Mouse (Mus musculus) T-helper 1 cell (primary cell): ENCODE data around the gene Slit3.

ENCODE experiments used
- in situ Hi-C: fragments of 300-600 bp; cut with MboI, MseI; formaldehyde crosslinking; loops from one replicate; pipeline ENCODE4 v1.15.1; 2025; ENCODE audit warnings: high pct_unique_total_duplicates

Slit3 gene

DNA sequence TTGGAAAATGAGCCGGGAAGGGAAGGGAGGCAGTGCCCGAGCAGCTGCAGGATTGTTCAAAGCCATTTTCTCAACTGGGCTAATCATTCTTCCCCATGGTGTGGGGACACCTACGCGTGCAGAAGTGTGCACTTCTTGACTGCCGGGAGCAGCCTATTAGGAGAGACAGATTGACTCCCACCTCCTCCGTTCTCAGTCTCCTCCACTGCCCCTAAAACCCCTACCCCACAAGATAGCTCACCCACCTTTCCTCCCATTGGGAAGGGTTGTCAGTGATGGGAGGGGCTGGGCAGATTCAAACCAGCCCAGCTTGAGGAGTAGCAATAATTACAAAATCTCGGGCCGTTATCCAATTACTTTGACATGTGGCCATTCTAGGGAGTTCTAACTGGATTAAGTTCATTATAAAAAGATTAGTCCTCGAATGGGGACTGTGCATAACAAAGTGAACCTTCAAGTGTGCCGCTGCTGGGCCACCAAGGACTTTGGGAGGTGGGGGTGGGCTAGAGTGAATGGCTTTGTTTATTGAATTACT, 333.2 kb downstream of the Slit3 start:
- in situ Hi-C loops: loop anchor here (5.0 kb wide), 1 partner anchor 607 kb away; no protein-coding TSS in a partner anchor

DNA sequence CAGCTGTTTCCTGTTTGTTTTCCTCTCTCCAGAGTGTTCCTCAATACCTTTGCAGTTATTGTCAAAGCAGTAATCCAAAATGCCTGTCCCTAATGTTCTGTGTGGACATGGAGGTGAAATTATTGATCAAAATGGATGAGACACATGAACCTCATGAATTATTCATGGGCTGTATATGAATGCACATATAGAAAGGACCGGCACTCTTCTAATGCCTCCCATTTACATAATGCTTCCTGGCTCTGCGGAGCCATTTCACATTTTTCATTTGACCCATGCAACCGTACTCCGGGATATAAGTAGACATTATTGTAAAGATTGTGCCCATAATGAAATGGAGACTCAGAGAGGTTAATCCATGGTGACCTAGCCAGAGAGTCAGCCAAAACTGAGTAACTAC, 333.8 kb downstream of the Slit3 start:
- in situ Hi-C loops: loop anchor here (5.0 kb wide), 1 partner anchor 607 kb away; no protein-coding TSS in a partner anchor

DNA sequence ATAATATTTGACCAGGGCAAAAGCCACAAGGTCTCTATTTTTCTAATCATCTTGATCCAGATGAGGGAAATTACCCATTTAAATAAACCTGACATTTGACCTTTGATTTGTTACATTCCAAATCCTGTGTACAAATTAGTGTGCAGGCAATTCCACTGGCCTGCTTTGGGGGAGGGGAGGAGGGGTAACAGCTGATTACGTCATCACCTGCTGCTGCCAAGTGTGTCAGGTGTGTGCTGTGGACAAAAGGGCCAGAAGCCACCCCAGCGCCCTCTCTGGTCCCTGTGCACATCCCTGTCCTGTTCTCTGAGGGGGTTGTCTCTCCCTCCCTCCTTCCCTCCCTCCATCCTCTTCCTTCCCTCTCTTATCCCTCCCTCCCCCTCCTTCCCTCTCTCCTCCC, 337.0 kb downstream of the Slit3 start:
- in situ Hi-C loops: no loop called here

DNA sequence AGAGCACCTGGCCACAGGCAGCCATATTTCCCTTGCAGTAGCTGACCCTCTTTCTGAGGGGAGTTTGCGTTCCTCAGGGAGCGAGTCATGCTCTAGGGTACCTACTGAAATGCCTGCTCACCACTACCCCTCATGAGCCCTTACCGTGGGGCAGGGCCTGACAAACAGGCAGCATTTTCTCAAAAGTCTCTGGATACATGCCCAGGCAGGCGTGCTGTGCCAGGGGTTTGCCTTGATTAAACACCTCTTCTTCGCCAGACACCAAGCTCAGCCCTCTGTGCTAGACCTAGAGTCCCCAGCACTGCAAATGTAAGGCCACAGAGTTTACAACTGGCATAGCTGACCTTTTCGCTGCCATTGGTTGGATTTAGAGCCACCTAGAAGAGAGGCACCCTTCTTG, 345.7 kb downstream of the Slit3 start:
- in situ Hi-C loops: no loop called here

DNA sequence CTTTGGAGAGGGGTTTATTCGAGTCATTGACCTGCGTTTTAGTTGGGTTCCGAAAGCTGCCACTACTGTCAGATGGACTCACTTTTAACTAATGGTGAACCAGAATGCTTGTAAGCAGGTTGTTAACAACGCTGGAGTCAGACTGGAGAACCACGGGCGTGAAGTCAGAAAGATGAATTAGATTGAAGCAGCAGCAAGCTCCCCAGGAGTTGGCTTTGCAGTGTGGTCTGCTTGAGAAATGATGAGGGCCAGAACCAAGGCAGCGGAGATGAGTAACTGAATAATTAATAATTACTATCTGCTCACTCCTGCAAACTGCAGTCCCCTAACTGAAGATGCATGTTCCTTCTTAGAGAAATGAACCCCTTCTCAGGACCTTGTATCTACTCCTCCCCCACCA, 347.8 kb downstream of the Slit3 start:
- in situ Hi-C loops: no loop called here

DNA sequence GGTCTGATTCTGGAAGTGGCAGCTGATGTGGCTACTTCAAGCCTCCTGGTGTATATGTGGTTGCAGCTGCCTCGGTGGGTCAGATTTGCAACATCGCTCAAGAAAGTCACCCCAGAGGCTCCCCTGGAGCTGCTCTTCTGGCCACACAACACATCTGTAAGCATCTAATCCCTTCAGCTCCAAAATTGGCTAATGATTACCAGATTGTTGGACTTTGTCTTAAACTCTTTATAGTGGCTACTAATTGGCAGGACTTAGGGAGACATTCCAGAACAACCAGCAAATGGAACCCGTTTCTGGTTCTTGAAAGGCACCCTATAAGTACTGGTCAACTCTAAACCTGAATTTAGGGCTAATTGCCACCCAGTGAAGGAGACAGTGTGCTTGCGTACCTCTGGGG, 348.9 kb downstream of the Slit3 start:
- in situ Hi-C loops: no loop called here

DNA sequence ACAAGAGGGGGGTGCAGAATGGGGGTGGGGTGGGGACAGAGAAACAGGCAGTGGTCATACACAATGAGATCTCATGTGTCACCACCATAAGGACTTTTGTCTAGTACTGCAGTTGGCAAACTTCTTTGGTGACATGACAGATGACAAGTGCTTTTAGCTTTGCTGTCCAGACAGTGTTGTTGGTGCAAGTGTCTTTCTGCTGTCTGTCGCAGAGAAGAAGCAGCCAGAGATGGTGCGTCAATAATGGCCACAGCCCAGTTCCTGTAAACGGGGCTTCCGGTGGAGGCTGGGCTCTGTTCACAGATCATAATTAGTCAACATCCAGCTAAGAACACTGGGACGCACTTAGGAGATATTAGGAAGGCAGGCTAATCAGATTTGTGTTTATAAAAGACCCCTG, 349.8 kb downstream of the Slit3 start:
- in situ Hi-C loops: no loop called here

DNA sequence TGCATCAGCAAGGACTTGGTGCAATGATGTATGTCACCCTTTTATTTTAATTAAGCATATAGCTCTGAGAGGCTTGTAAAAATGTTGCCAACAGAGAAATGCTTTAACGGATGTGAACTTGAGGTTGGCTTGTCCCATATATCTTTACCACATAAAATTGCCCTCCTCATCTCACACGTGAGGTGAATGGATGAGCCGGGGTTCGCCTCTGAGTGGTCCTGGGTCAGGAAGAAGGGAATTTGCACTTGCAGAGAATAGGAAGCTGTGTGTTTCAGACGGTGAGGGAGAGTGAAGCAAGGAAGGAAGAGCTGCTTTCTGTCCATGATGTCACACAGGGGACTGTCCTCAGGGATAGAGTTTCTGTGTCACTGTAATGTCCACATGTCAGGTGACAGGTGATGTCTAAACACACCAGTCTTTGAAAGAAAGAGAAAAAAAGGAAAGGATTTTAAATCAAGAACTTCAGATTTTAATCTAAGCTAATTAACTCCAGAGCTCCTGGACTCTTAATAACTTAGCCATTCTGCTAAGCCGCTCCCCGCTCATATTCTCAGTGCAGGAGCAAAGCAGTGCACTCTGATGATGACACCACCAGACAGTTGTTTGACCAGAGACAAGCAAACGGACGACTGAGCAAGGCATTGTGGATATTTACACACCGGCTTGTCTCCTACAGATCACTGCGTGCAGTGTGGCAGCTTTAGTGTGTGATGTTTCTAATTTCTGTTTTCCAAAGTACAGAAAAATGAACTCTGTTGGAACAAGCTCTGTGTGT, 352.0 kb downstream of the Slit3 start:
- in situ Hi-C loops: no loop called here

DNA sequence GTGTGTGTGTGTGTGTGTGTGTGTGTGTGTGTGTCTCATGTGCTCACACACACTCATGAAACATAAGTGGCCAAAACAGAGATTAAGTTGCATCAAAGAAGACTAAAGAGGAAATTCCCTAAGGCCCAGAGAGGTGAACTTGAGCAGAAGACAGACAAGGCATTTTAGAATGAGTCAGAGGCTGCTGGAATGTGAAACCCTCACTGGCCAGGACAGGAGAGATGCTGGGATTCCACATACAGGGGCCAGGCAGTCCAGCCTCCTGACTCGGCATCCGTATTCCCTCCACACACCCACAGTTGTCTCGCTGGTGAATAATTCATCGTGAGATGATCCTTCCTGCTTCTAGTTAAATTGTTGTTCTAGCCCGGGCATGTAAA, 352.6 kb downstream of the Slit3 start:
- in situ Hi-C loops: no loop called here

DNA sequence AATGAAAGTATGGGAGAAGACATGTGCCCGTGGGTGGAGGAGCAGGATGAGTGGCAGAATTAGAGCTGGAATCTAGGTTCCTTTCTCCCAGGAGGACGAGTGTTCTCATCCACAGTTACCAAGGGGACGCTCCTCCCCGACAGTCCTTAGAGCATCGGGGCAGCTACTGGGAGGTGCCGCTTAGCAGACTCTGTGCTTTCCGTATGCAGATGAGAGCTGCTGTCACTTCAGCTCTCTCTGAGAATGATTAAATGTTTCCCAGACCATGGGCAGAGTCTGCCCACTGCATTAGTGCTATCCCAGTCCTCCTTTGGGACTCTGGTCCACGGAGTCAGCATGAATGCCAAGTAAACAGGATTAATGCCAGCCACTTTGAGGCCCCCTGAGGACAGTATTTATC, 359.1 kb downstream of the Slit3 start:
- in situ Hi-C loops: no loop called here

DNA sequence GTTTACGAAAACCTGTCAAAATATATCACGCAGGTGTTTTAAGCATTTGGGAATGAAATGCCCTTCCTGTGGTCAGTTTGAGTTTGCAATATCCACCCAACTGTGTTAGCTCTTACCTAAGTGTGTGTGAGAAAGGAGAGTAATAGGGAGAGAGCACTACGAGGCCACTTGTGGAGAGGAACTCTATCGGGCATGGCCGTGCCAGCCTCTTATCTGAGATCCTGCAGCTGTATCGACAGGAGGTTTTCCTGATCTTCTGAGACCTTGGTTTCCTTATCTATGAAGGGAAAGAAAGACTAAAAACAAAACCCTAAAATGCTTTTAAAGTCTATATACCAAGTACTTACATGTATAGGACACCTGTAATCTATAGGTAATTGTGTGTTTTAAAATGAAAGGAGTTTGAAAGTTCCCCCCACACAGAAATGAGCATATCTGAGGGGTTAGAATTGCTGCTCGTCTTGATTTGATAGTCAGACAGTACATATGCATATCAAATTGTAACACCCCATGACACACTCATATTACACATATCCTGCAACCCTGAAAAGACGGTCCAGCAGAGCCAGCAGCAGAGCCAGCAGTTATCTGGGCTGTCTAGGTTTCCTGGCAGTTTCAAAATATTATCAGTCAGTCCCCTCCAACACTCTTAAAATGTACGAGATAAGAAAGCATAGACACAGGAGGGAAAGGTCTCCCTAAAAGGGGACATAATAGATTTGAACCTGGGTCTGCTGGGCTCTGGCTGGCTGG, 360.8 kb downstream of the Slit3 start:
- in situ Hi-C loops: no loop called here

DNA sequence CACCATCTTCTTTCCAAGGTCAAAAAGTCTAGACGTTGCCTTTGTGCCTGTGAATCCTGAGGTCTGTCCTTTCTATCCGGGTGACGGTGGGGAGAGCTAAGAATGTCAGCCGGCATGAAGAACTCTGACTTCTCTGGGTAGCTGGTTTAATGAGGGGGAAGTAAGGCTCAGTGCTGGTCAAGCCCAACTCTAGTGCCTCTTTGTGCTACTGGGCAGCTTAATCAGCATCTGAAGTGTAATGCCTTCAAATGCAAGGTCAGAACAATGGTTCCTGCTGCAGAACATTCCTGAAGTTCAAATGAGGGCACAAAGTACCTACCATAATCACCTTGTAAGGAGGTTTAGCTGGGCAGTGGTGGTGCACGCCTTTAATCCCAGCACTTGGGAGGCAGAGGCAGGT, 366.9 kb downstream of the Slit3 start:
- in situ Hi-C loops: no loop called here

DNA sequence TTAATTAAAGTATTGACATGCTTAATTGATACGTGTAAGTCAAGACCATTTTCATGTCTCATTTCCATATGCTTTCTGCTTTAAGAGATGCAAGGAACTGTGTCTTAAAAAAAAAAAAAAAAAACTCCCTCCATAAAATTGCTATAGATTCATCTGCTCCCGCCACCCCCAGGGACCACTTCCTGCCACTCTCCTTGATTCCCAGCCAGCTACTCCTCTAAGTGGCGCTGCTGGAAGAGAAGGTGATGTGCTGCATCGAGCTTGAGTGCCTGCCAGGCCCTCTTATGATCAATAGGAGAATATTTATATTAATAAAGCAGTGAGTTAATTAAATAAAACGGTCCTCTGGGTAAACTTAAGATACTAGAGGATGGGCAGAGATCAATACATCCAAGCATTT, 370.7 kb downstream of the Slit3 start:
- in situ Hi-C loops: no loop called here

DNA sequence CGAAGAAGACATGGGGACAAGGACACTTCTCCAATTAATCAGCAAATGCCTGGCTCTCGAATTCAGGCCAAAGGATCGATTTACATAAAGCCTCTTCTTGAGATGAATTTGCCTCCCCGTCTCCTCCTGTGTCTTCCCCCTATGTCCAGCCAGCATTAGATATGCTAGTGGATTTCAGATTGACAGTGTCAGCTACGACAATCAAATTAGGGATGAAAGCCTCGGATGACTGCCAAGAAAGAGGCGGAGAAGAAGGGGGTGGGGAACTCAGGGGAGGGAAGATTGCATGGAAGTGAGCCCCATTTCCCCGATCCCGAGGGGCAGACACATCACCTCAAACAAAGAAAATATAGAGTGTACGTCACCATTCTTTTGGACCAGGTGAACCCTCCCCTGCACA, 375.9 kb downstream of the Slit3 start:
- in situ Hi-C loops: no loop called here

DNA sequence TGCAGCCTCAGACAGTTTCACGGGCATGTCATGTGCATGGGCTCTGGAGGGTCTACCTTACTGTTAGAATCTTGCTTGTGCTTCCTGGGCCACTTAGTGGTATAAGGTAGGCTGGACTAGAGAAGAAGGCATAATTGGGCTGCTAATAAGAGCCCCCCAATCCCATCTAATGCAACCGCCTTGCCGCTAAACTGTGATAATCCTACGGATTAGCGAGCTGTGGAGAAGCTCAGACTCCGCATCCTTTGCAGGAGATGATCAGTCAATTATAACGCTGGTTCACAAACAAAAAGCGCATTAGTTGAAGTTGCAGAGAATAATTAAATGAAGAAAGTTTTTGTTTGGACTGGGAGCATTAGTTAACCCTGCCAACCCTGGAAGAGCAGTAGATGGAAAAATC, 376.9 kb downstream of the Slit3 start:
- in situ Hi-C loops: no loop called here

DNA sequence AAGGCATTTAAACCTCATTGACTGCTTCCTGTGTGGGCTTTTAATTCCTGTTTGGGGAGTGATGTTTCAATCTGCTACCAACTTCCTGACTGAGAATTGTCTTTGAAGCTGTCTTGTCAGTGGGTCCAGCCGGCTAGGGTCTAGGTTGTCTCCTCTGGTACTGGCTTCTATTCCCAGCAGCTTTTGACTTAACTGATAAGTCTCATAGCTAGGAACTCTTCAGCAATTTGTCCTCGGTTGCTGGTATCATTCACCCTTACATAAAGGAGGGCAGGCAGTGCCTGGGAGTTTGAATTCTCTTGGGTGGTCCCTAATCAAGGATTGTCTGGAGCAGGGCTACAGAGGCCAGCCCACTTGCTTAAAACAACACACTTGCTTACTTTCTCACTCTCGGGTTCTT, 381.1 kb downstream of the Slit3 start:
- in situ Hi-C loops: no loop called here

DNA sequence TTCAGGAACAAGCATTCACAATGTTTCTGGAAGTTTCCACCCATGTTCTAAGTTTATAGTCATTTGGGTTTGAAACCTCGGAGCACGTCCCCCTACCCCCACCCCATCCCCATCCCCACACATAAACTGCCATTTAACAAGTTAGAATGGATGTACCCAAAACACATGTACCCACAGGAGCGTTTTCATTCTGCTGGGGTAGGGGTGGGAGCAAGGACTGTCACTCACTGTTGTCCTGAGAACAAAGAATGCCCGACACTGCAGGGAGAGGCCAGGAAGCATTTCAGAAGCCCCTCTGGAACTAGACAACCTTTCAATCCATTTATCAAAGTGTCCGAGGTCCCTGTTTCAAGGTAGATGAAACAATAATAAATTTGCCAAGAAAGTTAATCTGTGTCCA, 383.0 kb downstream of the Slit3 start:
- in situ Hi-C loops: no loop called here

DNA sequence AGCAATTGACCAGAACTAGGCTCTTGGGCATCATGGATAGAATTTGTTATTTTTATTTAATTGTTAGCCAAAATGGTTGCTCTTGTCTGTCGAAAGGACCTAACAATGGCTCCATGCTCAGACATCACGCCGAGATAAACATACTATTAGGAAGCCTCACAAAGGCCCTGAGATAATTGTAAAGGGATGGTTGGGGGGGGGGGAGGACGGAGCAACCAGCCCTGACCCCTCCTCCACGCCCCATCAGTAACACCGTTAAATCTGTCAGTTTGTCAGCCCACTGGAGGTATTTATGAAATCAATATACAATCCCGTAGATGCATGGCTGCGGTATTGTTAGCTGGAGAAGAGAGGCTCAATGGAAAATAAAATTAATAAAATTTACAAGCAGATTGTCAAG, 383.9 kb downstream of the Slit3 start:
- in situ Hi-C loops: no loop called here

DNA sequence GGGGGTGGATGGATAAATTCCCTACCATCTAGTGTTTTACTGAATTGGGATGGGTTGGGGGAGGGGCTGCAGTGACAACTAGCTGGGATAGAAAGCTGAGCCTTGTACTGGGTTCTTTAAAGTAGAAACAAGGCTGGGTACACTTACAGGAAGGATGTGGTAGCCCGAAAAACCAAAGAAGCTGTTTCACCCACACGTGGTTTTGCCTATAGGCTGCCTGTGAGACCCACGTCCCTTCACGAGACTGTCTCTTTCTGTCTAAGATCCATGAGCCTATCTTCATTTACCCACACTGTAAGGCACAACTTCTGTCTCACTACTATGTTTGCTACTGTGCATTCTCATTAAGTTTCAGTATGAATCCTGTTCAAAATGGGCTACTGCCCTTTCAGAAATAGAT, 384.3 kb downstream of the Slit3 start:
- in situ Hi-C loops: no loop called here

DNA sequence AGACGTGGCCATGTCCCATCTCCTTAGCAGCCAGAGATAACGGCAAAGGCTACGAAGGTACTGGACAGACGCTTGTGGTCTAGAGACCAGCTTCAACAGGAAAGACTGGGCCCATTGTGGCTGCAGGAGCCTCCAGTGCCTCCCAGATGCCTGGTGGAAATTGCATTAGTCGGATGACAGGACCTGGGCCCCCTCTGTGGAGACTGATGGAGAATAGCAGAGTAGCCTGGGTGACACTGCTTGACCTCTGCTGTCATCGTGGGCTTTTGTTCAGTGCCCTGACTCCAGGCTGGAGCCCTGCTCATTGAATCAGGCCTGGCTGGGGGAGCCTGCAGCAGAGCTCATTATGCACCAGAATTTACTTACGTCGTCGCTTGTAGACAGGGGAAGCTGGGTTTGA, 384.8 kb downstream of the Slit3 start:
- in situ Hi-C loops: no loop called here

DNA sequence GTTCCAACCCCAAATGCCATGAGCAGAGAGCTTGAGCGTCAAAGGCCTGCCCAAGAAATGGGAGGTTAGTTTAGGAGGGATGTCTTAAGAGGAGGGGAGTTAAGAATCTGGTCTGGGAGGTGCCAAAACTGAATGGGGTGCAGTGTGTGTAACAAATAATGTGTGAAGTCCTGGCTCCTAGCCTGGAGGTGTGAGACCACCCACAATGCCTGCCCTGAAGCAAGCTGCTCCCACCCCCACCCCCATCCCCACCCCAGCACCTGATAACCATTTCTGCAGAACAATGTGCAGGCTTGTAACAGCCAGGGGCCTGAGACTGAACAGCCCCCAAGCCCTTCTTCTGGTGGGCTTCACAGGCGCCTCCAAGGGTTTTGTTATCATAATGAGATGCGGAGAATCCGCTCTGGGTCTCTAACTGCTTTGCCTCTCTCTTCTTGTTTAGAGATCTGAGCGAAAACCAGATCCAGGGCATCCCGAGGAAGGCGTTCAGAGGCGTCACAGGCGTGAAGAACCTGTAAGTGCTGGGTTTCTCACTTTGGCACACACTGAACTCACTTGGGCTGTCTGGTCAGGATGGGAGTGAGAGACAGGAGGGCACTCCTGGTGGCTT, 386.9 kb downstream of the Slit3 start:
- in situ Hi-C loops: no loop called here

DNA sequence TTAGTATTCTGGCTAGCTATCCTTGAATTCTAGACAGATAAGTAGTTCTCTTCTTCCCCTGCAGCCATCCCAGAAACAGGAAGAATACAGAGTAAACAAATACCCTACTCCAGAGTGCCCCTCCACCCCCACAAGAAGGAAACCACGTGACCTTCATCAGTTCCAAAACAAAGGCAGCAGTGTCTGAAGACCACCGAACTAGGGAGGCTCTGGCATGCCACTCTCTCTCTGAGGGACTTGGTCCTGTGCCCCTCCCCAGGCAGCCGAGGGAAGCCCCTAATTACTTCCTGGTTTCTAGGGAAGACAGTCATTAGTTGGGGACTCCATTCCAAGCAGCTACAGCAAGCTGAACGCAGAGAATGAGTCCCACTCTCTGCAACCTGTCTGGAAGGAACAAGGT, 391.7 kb downstream of the Slit3 start:
- in situ Hi-C loops: no loop called here

DNA sequence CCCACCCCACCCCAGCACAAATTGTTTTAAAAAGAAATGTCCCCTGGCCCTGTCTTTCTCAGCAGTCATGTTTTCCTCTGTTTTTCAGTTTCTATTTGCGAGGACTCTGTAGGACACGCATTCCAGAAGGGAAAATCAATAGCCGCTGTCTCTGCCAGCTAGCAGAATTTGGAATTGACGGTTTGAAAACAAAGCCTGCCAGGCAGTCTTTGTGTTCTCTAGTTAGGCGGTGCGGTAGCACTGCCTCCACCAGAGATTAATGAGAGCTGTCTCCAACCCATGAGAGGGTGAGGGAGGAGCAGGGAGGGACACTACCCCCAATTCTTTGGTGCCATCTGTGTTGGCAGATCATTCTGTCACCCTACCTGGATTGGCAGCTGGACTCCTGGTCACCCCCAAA, 392.3 kb downstream of the Slit3 start:
- in situ Hi-C loops: no loop called here
